Mouse (Mus musculus): ENCODE measurements around the gene Pla2g15. TPM values are rescaled to one million over a fixed set of nuclear protein-coding genes. Genes with fewer than 3 reads are reported as not detected.
"Not testable (repeated sequence)": the region's sequence is repeated elsewhere in the genome, so short reads cannot be mapped to it uniquely, and the experiment has no call there.

Pla2g15 gene
- total RNA-seq, 2 experiments from 2014 or later, result 13.8 to 15.8 TPM

- ATAC-seq (ENCODE audit: poor library complexity, severe bottlenecking), result peak; percentile 86
Observed at GRCm38 (mm10) chr8:106168356-106169016, 18.3 kb downstream of the Pla2g15 start, which contains the start of gene Slc7a6. TSS of gene Slc7a6 (plus strand) at chr8:106168857.

GRCm38 (mm10) chr8:106169017-106169933, 19.1 kb downstream of the Pla2g15 start:
- ATAC-seq (ENCODE audit: poor library complexity, severe bottlenecking), result peak; percentile 51

- no peak for ATAC-seq (ENCODE audit: poor library complexity, severe bottlenecking)
Observed at GRCm38 (mm10) chr8:106169934-106170480, 19.8 kb downstream of the Pla2g15 start.

GRCm38 (mm10) chr8:106173566-106173965, 23.4 kb downstream of the Pla2g15 start:
- no peak for ATAC-seq (ENCODE audit: poor library complexity, severe bottlenecking)

- no peak for ATAC-seq (ENCODE audit: poor library complexity, severe bottlenecking)
Observed at GRCm38 (mm10) chr8:106176891-106177290, 26.7 kb downstream of the Pla2g15 start.

GRCm38 (mm10) chr8:106177594-106177993, 27.4 kb downstream of the Pla2g15 start:
- ATAC-seq (ENCODE audit: poor library complexity, severe bottlenecking), result no peak

GRCm38 (mm10) chr8:106178428-106178827, 28.2 kb downstream of the Pla2g15 start:
- no peak for ATAC-seq (ENCODE audit: poor library complexity, severe bottlenecking)

- no peak for ATAC-seq (ENCODE audit: poor library complexity, severe bottlenecking)
Observed at GRCm38 (mm10) chr8:106185628-106186270, 35.5 kb downstream of the Pla2g15 start.

- no peak for ATAC-seq (ENCODE audit: poor library complexity, severe bottlenecking)
Observed at GRCm38 (mm10) chr8:106186394-106186793, 36.2 kb downstream of the Pla2g15 start.

GRCm38 (mm10) chr8:106189162-106189561, 39.0 kb downstream of the Pla2g15 start:
- no peak for ATAC-seq (ENCODE audit: poor library complexity, severe bottlenecking)

GRCm38 (mm10) chr8:106191639-106192038, 41.4 kb downstream of the Pla2g15 start:
- peak; percentile 54 for ATAC-seq (ENCODE audit: poor library complexity, severe bottlenecking)

GRCm38 (mm10) chr8:106193162-106193561, 43.0 kb downstream of the Pla2g15 start:
- peak; percentile 56 for ATAC-seq (ENCODE audit: poor library complexity, severe bottlenecking)

- ATAC-seq (ENCODE audit: poor library complexity, severe bottlenecking), result no peak
Observed at GRCm38 (mm10) chr8:106194062-106194461, 43.9 kb downstream of the Pla2g15 start.

GRCm38 (mm10) chr8:106198741-106199140, 48.5 kb downstream of the Pla2g15 start:
- peak; percentile 57 for ATAC-seq (ENCODE audit: poor library complexity, severe bottlenecking)

- not testable (repeated sequence) for ATAC-seq (ENCODE audit: poor library complexity, severe bottlenecking)
Observed at GRCm38 (mm10) chr8:106199596-106199995, 49.4 kb downstream of the Pla2g15 start.

GRCm38 (mm10) chr8:106210035-106210731, 60.0 kb downstream of the Pla2g15 start:
- 0 out of 2 replicates have a peak, but pooled peaks have one; percentile 10 for ATAC-seq (ENCODE audit: poor library complexity, severe bottlenecking)

- ATAC-seq (ENCODE audit: poor library complexity, severe bottlenecking), result peak; percentile 99
Observed at GRCm38 (mm10) chr8:106210821-106211345, 60.7 kb downstream of the Pla2g15 start, which contains the start of the genes Slc7a6os and Prmt7. TSS of gene Slc7a6os (minus strand) at chr8:106210935. TSS of gene Prmt7 (plus strand) at chr8:106210936.

GRCm38 (mm10) chr8:106211421-106211820, 61.2 kb downstream of the Pla2g15 start:
- peak; percentile 2; the same call in 1 of the 2 replicates for ATAC-seq (ENCODE audit: poor library complexity, severe bottlenecking)

GRCm38 (mm10) chr8:106213959-106214358, 63.8 kb downstream of the Pla2g15 start:
- ATAC-seq (ENCODE audit: poor library complexity, severe bottlenecking), result no peak
